Mouse (Mus musculus): Measurements from ENCODE around the gene Cst3. TPM values are rescaled to one million over a fixed set of nuclear protein-coding genes. Genes with fewer than 3 reads are reported as not detected.

Gene Cst3
- polyA plus RNA-seq, 1 experiment, result 636 TPM

DNA sequence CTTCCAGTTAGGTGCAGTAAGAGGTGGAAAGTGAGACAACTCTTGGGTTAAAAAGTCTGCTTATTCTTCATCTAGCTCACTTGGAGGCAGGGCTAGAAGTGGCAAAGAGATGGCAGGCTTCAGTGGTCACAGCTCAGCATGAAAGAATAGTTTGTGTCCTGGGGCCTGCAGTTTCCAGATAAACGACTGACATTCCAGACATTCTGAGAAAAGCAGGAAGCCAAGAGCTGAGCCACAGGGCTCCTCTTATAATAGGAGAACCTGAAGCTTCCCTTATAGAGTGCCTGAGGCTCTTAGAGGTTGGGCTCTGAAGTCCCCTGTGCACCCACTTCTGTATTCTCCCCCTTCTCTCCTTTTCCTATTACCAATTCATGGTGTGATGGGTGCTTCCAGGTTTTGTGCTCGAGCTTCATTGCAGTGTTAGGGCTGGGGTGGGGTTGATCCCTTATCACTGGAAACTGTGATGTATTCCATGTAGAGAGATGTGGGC, 3.2 kb upstream of the Cst3 start:
- peaks cover 52% of the 10 kb centered on the region for H3K4me1 ChIP-seq
- TF ChIP-seq FLI1 (IDR thresholded peaks at IDR 0.05; ENCODE audit: low read length), result no peak
- TF ChIP-seq GATA1 (IDR thresholded peaks at IDR 0.05; ENCODE audit: borderline replicate concordance, low read length), result no peak
- H3K27me3 ChIP-seq (replicated peaks), result no peaks in the 10 kb centered on the region
- no peak overlapping the region for H3K4me3 ChIP-seq (replicated peaks)
- H3K9me3 ChIP-seq, result no peaks in the 10 kb centered on the region
- H3K36me3 ChIP-seq (replicated peaks; ENCODE audit: low read length), result peaks cover 4% of the 10 kb centered on the region

DNA sequence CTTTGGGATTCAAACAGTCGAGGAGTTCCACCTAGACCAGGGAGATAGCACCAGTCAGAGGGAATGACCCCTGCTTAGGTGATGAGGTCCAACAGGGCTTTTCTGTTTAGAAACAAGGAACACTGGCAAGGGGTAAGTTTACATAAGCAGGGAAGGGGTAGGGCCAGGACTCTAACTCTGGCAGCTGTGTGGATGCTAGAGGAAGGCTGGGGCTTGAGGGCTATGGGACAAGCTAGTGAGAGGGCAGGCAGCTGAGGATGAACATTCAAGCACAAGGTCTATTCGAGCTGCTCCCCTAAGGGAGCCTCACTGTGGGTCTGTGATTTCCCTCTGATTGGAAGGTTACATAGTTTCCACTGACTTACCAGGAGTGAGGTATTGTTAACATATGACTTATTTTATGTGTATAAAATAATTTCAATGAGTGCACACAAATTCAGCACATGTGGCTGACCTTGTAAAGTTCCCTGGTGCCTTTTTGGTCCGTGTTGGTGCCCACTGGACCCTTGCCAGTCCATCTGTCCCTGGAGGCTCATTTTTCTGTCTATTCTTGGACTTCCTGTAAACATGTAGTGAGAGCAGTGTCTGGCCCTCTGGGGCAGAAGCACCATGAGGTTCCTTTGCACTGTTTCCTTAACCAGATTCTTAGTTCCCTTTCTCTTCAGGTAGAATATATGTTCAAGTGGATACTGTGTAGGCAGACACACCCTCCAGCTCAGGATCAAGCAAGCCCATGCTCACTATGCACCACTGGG, 1.7 kb upstream of the Cst3 start:
- Histone ChIP-seq H3K4me3 (replicated peaks) (peak overlapping the region; percentile 65), H3K36me3 (replicated peaks; ENCODE audit: low read length) (peaks cover 17% of the 10 kb centered on the region), H3K4me1 (peaks cover 63% of the 10 kb centered on the region), H3K9me3 (no peaks in the 10 kb centered on the region), H3K27me3 (replicated peaks) (no peaks in the 10 kb centered on the region)
- no peak for TF ChIP-seq FLI1 (IDR thresholded peaks at IDR 0.05; ENCODE audit: low read length)
- TF ChIP-seq GATA1 (IDR thresholded peaks at IDR 0.05; ENCODE audit: borderline replicate concordance, low read length), result no peak

DNA sequence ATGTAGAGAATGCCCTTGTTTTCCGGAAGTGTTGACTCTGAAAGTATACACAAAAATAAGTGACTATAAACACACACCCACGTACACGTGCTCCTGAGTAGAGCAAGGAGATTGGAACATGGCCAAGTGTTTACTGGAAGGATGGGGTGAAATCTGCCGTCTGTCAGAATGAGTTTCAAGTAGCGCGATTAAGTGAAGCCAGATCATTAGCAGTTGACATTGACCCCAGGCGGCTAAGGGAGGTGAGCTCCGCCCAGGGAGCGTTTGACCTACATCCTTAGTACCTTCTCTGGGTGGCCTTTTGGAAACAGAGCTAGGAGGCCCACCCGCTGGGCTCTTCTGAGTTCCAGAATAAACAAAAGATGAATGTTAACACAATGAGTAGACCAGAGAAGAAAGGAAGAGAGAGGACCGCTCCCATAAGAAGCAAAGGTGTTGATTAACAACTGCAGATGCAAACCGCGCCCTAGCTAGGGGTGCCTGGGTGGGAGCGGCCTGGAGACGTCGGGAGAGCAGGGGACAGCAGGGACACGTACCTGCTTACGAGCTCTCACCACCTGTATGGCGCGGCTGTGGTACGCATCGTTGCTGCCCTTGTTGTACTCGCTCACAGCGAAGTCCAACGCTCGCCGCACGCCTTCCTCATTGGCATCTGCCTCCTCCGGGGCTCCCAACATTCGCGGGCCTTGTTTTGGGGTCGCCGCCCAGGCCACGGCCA, 716 bp downstream of the Cst3 start:
- Histone ChIP-seq H3K4me3 (replicated peaks) (peak overlapping the region; percentile 100), H3K36me3 (replicated peaks; ENCODE audit: low read length) (peaks cover 35% of the 10 kb centered on the region), H3K27me3 (replicated peaks) (no peaks in the 10 kb centered on the region), H3K4me1 (peaks cover 63% of the 10 kb centered on the region), H3K9me3 (no peaks in the 10 kb centered on the region)
- TF ChIP-seq FLI1 (IDR thresholded peaks at IDR 0.05; ENCODE audit: low read length), result no peak
- no peak for TF ChIP-seq GATA1 (IDR thresholded peaks at IDR 0.05; ENCODE audit: borderline replicate concordance, low read length)

DNA sequence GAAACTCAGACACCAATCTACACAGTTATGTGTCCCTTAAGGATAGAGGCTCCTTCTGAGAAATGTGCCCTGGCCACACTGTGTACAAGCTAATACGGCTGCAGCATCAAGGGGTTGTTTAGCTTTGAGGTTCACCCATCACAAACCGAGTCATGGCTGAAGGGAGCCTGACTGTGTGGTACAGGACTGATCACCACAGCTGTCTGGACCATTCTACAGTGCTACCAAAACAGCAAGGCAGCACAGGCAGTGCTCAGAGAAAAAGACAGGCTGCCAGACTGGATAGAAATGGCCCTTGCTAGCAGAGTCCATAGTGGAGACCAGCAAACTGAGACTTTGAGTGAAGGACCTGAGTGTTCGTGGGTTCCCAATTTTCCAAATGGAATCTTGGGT, 1.3 kb downstream of the Cst3 start:
- Histone ChIP-seq H3K4me3 (replicated peaks) (peak overlapping the region; percentile 100), H3K27me3 (replicated peaks) (no peaks in the 10 kb centered on the region), H3K4me1 (peaks cover 59% of the 10 kb centered on the region), H3K36me3 (replicated peaks; ENCODE audit: low read length) (peaks cover 35% of the 10 kb centered on the region), H3K9me3 (no peaks in the 10 kb centered on the region)
- TF ChIP-seq FLI1 (IDR thresholded peaks at IDR 0.05; ENCODE audit: low read length) (no peak), GATA1 (IDR thresholded peaks at IDR 0.05; ENCODE audit: borderline replicate concordance, low read length) (no peak)

DNA sequence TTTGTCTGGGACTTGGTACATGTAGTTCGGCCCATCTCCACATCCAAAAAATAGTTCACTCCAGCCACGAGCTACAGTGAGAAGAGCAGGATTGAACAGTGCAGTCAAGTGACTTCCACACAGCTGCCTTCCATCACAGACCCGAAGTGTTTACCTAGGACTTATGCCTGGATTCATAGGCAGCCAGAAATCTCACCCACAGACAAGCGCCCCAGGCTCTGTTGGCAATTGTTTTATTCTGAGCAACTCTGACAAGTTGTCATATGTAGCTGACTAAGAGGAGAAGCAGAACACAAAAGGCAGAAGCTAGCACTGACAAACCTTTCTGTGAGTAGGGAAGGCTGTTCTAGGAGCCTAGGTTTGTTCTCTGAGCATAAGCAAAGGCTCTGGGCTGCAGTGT, 2.6 kb downstream of the Cst3 start:
- Histone ChIP-seq H3K9me3 (no peaks in the 10 kb centered on the region), H3K27me3 (replicated peaks) (no peaks in the 10 kb centered on the region), H3K4me3 (replicated peaks) (peak overlapping the region; percentile 60), H3K36me3 (replicated peaks; ENCODE audit: low read length) (peaks cover 35% of the 10 kb centered on the region), H3K4me1 (peaks cover 45% of the 10 kb centered on the region)
- TF ChIP-seq FLI1 (IDR thresholded peaks at IDR 0.05; ENCODE audit: low read length) (no peak), GATA1 (IDR thresholded peaks at IDR 0.05; ENCODE audit: borderline replicate concordance, low read length) (no peak)

DNA sequence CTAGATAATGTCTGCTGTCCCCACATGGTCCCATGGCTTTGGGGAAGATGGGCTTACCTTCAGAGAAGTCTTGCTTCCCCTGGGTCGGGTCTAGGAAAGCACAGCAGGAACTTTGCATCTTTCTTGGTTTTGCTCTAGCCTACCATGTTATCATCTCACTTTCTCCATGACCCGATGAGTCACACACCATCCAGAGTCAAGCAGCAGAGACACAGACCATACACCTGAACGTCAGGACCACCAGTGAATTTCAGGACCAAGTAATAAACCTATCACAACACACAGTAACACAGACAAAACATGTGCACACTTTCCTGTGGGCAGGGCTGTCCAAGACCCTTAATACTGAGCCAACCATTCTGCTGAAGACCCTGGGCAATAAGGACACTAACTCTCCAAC, 5.0 kb downstream of the Cst3 start:
- H3K9me3 ChIP-seq, result no peaks in the 10 kb centered on the region
- no peak overlapping the region for H3K4me3 ChIP-seq (replicated peaks)
- H3K36me3 ChIP-seq (replicated peaks; ENCODE audit: low read length), result peaks cover 35% of the 10 kb centered on the region
- H3K27me3 ChIP-seq (replicated peaks), result no peaks in the 10 kb centered on the region
- peaks cover 26% of the 10 kb centered on the region for H3K4me1 ChIP-seq
- TF ChIP-seq GATA1 (IDR thresholded peaks at IDR 0.05; ENCODE audit: borderline replicate concordance, low read length), result no peak
- no peak for TF ChIP-seq FLI1 (IDR thresholded peaks at IDR 0.05; ENCODE audit: low read length)

DNA sequence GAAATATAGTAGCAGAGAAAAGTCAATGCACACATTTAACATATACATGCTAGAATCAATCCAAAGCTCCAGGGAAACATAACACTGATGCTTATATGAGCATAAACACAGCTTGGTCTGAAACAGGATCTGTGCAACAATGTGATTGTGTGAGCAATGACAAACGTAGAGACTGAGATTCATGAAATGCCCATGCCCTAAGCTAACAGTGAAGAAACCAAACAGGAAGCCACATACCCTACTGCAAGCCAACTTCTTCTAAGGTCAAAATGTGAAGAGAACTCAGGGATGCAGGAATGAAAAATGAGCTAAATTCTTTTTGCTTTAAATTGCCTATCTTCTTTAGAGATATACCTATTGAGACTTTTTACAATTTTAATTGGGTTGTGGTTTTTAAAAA, 6.5 kb downstream of the Cst3 start:
- no peaks in the 10 kb centered on the region for H3K9me3 ChIP-seq
- TF ChIP-seq GATA1 (IDR thresholded peaks at IDR 0.05; ENCODE audit: borderline replicate concordance, low read length) (no peak), FLI1 (IDR thresholded peaks at IDR 0.05; ENCODE audit: low read length) (no peak)

DNA sequence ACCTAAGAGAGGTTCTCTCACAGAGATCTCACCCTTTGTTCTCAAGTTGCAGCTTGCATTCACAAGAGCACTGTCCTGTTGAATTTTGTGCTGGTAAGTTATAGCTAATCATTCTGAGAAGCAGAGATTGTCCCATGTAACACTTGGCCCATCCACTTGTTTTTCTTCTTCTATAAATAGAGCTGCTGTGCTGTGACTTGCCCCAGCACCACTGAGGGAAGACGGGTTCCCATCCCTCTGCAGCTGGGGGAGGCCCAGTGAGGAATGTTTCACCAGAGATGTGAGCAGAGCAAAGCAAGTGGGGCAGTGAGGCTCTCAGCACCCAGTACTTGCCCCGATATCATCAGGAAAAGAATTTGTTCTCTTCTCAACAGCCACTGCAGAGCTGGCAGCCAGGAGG, 10.5 kb downstream of the Cst3 start, which contains the start of gene 9230104L09Rik:
Gene 9230104L09Rik (minus strand): TSS at position 73 of the 400 bp plus-strand sequence.
- Histone ChIP-seq H3K9me3 (no peaks in the 10 kb centered on the region), H3K27me3 (replicated peaks) (no peaks in the 10 kb centered on the region), H3K4me3 (replicated peaks) (no peak within 1 kb of the TSS), H3K4me1 (no peaks in the 10 kb centered on the region), H3K36me3 (replicated peaks; ENCODE audit: low read length) (no peaks in the 10 kb centered on the region)
- TF ChIP-seq FLI1 (IDR thresholded peaks at IDR 0.05; ENCODE audit: low read length) (no peak), GATA1 (IDR thresholded peaks at IDR 0.05; ENCODE audit: borderline replicate concordance, low read length) (no peak)

More for the DNA sequence above, 6.5 kb downstream of the Cst3 start:
- Histone ChIP-seq H3K27me3 (replicated peaks) (no peaks in the 10 kb centered on the region), H3K4me3 (replicated peaks) (no peak overlapping the region), H3K4me1 (peaks cover 14% of the 10 kb centered on the region), H3K36me3 (replicated peaks; ENCODE audit: low read length) (peaks cover 33% of the 10 kb centered on the region)

DNA sequence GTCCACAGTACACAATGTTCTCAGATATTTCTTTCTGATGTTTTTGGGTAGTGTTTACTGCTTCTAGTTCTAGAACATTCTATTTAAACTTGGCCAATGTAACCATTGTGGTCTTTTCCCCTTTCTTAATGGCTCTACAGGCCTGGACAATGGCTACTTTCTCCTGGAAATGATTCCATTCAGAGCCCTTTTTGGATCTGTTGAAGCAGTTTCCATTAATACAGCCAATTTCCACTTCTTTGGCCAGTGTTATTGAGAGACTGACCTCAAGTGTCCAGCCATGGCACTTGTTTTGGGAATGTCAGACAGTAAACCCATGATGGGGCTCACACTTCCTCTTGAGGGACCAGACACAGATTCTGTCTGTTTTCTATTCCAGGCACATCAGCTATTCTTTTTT, 13.8 kb downstream of the Cst3 start:
- no peak for TF ChIP-seq GATA1 (IDR thresholded peaks at IDR 0.05; ENCODE audit: borderline replicate concordance, low read length)
- no peak for TF ChIP-seq FLI1 (IDR thresholded peaks at IDR 0.05; ENCODE audit: low read length)
- H3K36me3 ChIP-seq (replicated peaks; ENCODE audit: low read length), result no peaks in the 10 kb centered on the region
- H3K9me3 ChIP-seq, result no peaks in the 10 kb centered on the region
- peaks cover 11% of the 10 kb centered on the region for H3K4me1 ChIP-seq
- H3K27me3 ChIP-seq (replicated peaks), result no peaks in the 10 kb centered on the region
- no peak overlapping the region for H3K4me3 ChIP-seq (replicated peaks)

DNA sequence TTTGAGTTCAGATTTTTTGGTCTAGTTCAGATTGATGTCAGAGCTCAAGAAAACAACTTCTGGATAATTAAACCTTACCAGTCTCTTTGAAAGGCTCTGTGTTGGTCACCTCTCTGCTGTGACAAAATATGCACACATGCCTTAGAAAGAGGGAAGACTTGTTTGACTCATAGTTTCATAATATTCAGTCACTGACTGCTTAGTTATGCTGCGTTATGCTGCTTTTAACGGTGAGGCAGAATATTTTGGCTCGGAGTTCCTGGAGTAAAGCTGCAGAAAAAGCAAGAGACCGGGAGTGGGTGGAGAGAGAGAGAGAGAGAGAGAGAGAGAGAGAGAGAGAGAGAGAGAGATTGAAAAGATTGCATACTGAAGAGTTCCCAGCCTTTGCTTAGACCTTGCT, 14.5 kb downstream of the Cst3 start:
- TF ChIP-seq GATA1 (IDR thresholded peaks at IDR 0.05; ENCODE audit: borderline replicate concordance, low read length), result no peak
- H3K4me1 ChIP-seq, result peaks cover 16% of the 10 kb centered on the region

More for the DNA sequence above, 14.5 kb downstream of the Cst3 start:
- Histone ChIP-seq H3K4me3 (replicated peaks) (no peak overlapping the region), H3K36me3 (replicated peaks; ENCODE audit: low read length) (no peaks in the 10 kb centered on the region), H3K9me3 (no peaks in the 10 kb centered on the region), H3K27me3 (replicated peaks) (no peaks in the 10 kb centered on the region)

Data from megakaryocyte, embryonic 14.5 days (primary cell).